Mouse (Mus musculus) limb, embryonic 13.5 days (tissue): Measurements from ENCODE around the gene Vmn1r114. TPM values are rescaled to one million over a fixed set of nuclear protein-coding genes. Genes with fewer than 3 reads are reported as not detected.
"Not testable (repeated sequence)": the region's sequence is repeated elsewhere in the genome, so short reads cannot be mapped to it uniquely, and the experiment has no call there.

Experiments used
- ATAC-seq: fragments of 200-750 bp; cut with Nextera tagmentation; 2 replicates; pipeline ENCODE4 v1.8.0; 2017; ENCODE audit warnings: low read depth, moderate number of reproducible peaks, moderate TSS enrichment; ENCODE audit not compliant: low FRiP score
- H3K27ac ChIP-seq: fragments of 300-500 bp; sonication (generic); 2 replicates; pipeline ENCODE4 v1.5.1; 2015; ENCODE audit warnings: inconsistent platforms, mild to moderate bottlenecking, moderate library complexity
- H3K27me3 ChIP-seq: fragments of 300-500 bp; sonication (generic); 2 replicates; pipeline ENCODE4 v1.6.1; 2015; ENCODE audit warnings: mild to moderate bottlenecking, inconsistent platforms
- H3K36me3 ChIP-seq: fragments of 300-500 bp; sonication (generic); 2 replicates; pipeline ENCODE4 v1.6.1; 2015; ENCODE audit warnings: inconsistent platforms, mild to moderate bottlenecking, moderate library complexity
- H3K4me1 ChIP-seq: fragments of 300-500 bp; sonication (generic); 2 replicates; pipeline ENCODE4 v1.6.1; 2015; ENCODE audit warnings: inconsistent platforms
- H3K4me2 ChIP-seq: fragments of 300-500 bp; sonication (generic); replicated peaks from 2 replicates; pipeline ENCODE4 v1.6.1; 2015; ENCODE audit warnings: inconsistent platforms, mild to moderate bottlenecking, moderate library complexity
- H3K4me3 ChIP-seq: fragments of 300-500 bp; sonication (generic); 2 replicates; pipeline ENCODE4 v1.5.1; 2015; ENCODE audit warnings: moderate library complexity, mild to moderate bottlenecking, inconsistent platforms
- H3K9ac ChIP-seq: fragments of 300-500 bp; sonication (generic); 2 replicates; pipeline ENCODE4 v1.6.1; 2015; ENCODE audit warnings: mild to moderate bottlenecking, inconsistent platforms
- H3K9me3 ChIP-seq: fragments of 300-500 bp; sonication (generic); 2 replicates; pipeline ENCODE4 v1.6.1; 2016; ENCODE audit warnings: inconsistent platforms
- WGBS: fragments of 180-500 bp; shearing (Covaris S2); methylation state at CpG from one replicate; pipeline ENCODE4 v1.1.7; 2015; 5-methylcytosine and 5-hydroxymethylcytosine counted together
- polyA plus RNA-seq: library from polyadenylated mRNA; unstranded; fragments of >200 nt; fragmentation: Nextera tagmentation; extraction: Ambion mirVana; gene quantifications from 2 replicates; pipeline ENCODE4 v1.2.1, GENCODE M21; 2015

Gene Vmn1r114
- polyA plus RNA-seq, result not detected in 2 replicates

GRCm38 (mm10) chr7:20812086-20812485 lies at the start of gene Vmn1r114:
Vmn1r114 (minus strand) TSS chr7:20812186.
- ATAC-seq, H3K4me1 ChIP-seq, H3K4me3 ChIP-seq, H3K9ac ChIP-seq, H3K9me3 ChIP-seq, H3K36me3 ChIP-seq, H3K4me2 ChIP-seq, H3K27ac ChIP-seq, H3K27me3 ChIP-seq: not testable (repeated sequence)
- WGBS, result no CpG with 5 or more reads among the region's 5 CpGs

- not testable (repeated sequence) for H3K9ac ChIP-seq, H3K27me3 ChIP-seq, H3K4me3 ChIP-seq, H3K27ac ChIP-seq, ATAC-seq, H3K4me2 ChIP-seq, H3K36me3 ChIP-seq, H3K4me1 ChIP-seq, H3K9me3 ChIP-seq
- 72% methylated on average over 1 of the region's 3 CpGs for WGBS
Measured at GRCm38 (mm10) chr7:20844885-20845284, 32.9 kb upstream of the Vmn1r114 start, which contains the start of gene Vmn1r115. Vmn1r115 (minus strand) TSS chr7:20844985.

GRCm38 (mm10) chr7:20786985-20787384 lies 25.0 kb downstream of the Vmn1r114 start, which contains the start of gene Vmn1r113:
Vmn1r113 (plus strand) TSS chr7:20787285.
- not testable (repeated sequence) for H3K4me1 ChIP-seq

GRCm38 (mm10) chr7:20770885-20771284 lies 41.1 kb downstream of the Vmn1r114 start, which contains the start of gene Vmn1r112:
Vmn1r112 (plus strand) TSS chr7:20771185.
- H3K9me3 ChIP-seq, ATAC-seq, H3K4me2 ChIP-seq, H3K36me3 ChIP-seq, H3K9ac ChIP-seq, H3K27ac ChIP-seq, H3K4me3 ChIP-seq, H3K27me3 ChIP-seq, H3K4me1 ChIP-seq: not testable (repeated sequence)
- no CpG with 5 or more reads among the region's 3 CpGs for WGBS

More at GRCm38 (mm10) chr7:20786985-20787384, 25.0 kb downstream of the Vmn1r114 start, which contains the start of gene Vmn1r113:
- not testable (repeated sequence) for H3K27me3 ChIP-seq, H3K9ac ChIP-seq, H3K4me3 ChIP-seq, H3K9me3 ChIP-seq, H3K36me3 ChIP-seq, ATAC-seq, H3K4me2 ChIP-seq, H3K27ac ChIP-seq
- 60% methylated on average over 2 of the region's 2 CpGs for WGBS

Other genes with a start within 250 kb of the Vmn1r114 start
- not detected in 2 replicates for gene Gm4141, start 235.9 kb downstream of the Vmn1r114 start, polyA plus RNA-seq
- not detected in 2 replicates for gene Gm4513, start 213.2 kb downstream of the Vmn1r114 start, polyA plus RNA-seq
- not detected in 2 replicates for gene Vmn1r107, start 143.3 kb downstream of the Vmn1r114 start, polyA plus RNA-seq
- gene Vmn1r111, start 109.0 kb downstream of the Vmn1r114 start, polyA plus RNA-seq, result not detected in 2 replicates
- gene Gm10668, start 81.6 kb downstream of the Vmn1r114 start, polyA plus RNA-seq, result not detected in 2 replicates
- not detected in 2 replicates for gene Vmn1r112, start 41.0 kb downstream of the Vmn1r114 start, polyA plus RNA-seq
- gene Vmn1r113, start 24.9 kb downstream of the Vmn1r114 start, polyA plus RNA-seq, result not detected in 2 replicates
- gene Vmn1r115, start 32.8 kb upstream of the Vmn1r114 start, polyA plus RNA-seq, result not detected in 2 replicates
- not detected in 2 replicates for gene Vmn1r116, start 60.1 kb upstream of the Vmn1r114 start, polyA plus RNA-seq
- not detected in 2 replicates for gene Vmn1r117, start 71.9 kb upstream of the Vmn1r114 start, polyA plus RNA-seq
- gene Vmn1r118, start 100.2 kb upstream of the Vmn1r114 start, polyA plus RNA-seq, result not detected in 2 replicates
- not detected in 2 replicates for gene Vmn1r119, start 200.3 kb upstream of the Vmn1r114 start, polyA plus RNA-seq
- gene Vmn1r120, start 241.6 kb upstream of the Vmn1r114 start, polyA plus RNA-seq, result not detected in 2 replicates